Mouse (Mus musculus): ENCODE measurements at regions not wholly inside any gene's neighbourhood (a gene's known extent, or its start where the extent isn't known, plus 50 kb on each side); places are given as distances from the start of the nearest gene placed in this dataset.

- TF ChIP-seq CTCF (IDR thresholded peaks at IDR 0.05; ENCODE audit: low read depth, low read length): no peak
- no peak for TF ChIP-seq POLR2A (IDR thresholded peaks at IDR 0.05; ENCODE audit: extremely low read depth, insufficient read depth, low read length)
These were observed 177.3 kb upstream of the Tbc1d5 start for GRCm38 (mm10) chr17:51356447-51356846.
